Mouse (Mus musculus): ENCODE results near the gene Ccdc9. TPM values are rescaled to one million over a fixed set of nuclear protein-coding genes. Genes with fewer than 3 reads are reported as not detected.
"Not testable (repeated sequence)": the region's sequence is repeated elsewhere in the genome, so short reads cannot be mapped to it uniquely, and the experiment has no call there.

Ccdc9 gene
- total RNA-seq, 2 experiments from 2014 or later, result 94.3 to 95.1 TPM

DNA sequence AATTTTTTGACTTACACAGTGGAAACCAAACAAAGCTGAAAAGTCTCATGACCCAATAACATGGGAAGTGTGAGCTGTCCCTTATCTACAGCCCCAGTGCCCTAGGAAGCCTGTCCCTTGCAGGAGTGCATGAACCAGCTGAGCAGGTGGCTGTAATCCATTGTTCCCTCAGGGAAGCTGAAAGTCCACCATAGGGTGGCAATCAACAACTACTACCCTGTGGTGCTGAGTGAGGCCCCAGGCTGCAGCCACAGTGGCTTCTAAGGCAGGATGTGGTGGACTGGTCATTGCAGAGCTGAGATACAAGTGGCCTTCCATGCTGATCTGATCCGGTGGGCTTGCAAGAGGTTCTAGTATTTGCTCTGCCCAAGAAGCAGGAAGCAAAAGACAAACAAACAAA is 25.5 kb downstream of the Ccdc9 start:
- TF ChIP-seq CTCF (IDR thresholded peaks at IDR 0.05), result no peak
- DNase-seq (ENCODE audit: extremely low spot score in 1 of 2, low spot score in 2 of 2), result no peak
- no peak overlapping the region for H3K27ac ChIP-seq
- no peak overlapping the region for H3K4me3 ChIP-seq
- intact Hi-C loops (cut with DNase I), result loop anchor here (10.0 kb wide), 1 partner anchor 166 kb away; the partner anchor contains the start of gene Napa

DNA sequence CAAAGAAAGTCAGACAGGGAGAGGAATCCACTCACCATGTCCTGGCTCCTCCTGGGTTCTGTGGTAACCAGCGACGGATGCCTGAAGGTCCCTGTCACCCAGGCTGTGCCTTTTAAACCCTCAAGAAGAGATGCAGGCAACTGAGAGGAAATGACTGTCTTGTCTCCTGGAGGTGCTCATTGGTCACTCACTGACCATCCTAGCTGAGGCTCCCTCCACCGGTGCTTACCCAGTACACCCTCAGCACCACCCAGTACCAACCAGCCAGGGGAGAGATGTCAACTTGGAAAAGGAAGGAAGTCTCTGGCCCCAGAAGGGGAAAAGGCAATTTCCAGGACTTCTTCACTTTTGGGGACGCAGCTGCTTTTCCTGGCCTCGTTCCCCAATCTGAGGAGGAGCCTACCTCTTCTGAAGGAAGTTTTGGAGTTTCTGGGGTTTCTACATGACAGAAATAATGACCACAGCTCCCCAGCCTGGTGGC is 27.4 kb downstream of the Ccdc9 start, which contains the start of gene C5ar1:
Gene C5ar1 (minus strand): TSS at position 431 of the 481 bp plus-strand sequence.
- no peak for DNase-seq (ENCODE audit: extremely low spot score in 1 of 2, low spot score in 2 of 2)
- Histone ChIP-seq H3K27ac (no peak within 1 kb of the TSS), H3K4me3 (no peak within 1 kb of the TSS)
- intact Hi-C loops (cut with DNase I), result no loop called here
- TF ChIP-seq CTCF (IDR thresholded peaks at IDR 0.05), result no peak

- no peak for DNase-seq (ENCODE audit: extremely low spot score in 1 of 2, low spot score in 2 of 2)
- intact Hi-C loops (cut with DNase I), result no loop called here
- no peak overlapping the region for H3K4me3 ChIP-seq
- no peak for TF ChIP-seq CTCF (IDR thresholded peaks at IDR 0.05)
- no peak overlapping the region for H3K27ac ChIP-seq
Observed at GRCm38 (mm10) chr7:16257830-16258229, 28.8 kb downstream of the Ccdc9 start.

DNA sequence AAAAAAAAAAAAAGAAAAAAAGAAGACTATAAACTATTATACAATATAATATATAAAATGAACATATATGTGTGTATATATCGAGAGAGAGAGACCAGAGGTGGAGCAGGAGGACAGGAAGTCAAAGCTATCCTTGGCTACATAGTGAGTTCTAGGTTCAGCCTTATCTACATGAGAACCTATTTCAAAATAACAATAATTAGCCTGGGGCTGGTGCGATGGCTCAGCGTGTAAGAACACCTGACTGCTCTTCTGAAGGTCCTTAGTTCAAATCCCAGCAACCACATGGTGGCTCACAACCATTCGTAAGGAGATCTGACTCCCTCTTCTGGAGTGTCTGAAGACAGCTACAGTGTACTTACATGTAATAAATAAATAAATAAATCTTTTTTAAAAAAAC is 30.6 kb downstream of the Ccdc9 start:
- H3K4me3 ChIP-seq; H3K27ac ChIP-seq; intact Hi-C loops (cut with DNase I); DNase-seq (ENCODE audit: extremely low spot score in 1 of 2, low spot score in 2 of 2): not testable (repeated sequence)

DNA sequence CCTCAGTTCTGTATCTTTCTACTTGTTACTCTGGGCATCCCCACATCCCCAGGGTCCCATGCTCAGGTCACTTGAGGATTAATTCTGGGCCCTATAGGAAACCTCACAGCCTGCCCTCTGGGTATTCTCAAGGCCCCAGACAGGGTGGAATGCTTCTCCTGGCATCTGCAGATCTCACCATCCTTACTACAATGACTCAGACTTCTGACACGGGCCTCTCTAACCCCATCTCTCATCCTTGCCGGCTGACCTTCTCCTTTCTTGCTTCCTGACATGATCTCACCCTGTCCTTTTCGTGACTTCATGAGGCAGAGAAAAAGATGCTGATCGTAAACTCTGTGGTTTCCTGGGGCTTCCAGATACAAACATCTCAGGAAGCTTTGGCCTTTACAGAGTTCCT is 32.4 kb downstream of the Ccdc9 start:
- intact Hi-C loops (cut with DNase I), result no loop called here
- TF ChIP-seq CTCF (IDR thresholded peaks at IDR 0.05), result no peak
- no peak for DNase-seq (ENCODE audit: extremely low spot score in 1 of 2, low spot score in 2 of 2)

DNA sequence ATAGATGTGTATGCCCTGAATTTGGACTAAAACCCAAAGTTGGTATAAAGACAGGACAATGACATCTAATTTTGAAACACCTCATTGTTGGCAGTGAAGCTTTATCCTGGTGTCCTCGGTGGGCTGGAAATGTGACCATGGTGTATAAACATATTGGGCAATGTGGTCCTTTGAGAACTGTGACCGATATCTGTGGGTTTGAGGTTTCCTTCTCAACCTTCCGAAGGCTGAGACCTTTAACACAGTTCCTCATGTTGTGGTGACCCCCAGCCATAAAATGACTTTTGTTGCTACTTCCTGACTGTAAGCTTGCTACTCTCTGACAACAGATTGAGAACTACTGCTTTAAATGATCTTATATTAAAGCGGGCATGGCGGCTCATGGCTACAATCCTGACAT is 35.9 kb downstream of the Ccdc9 start:
- Histone ChIP-seq H3K4me3 (no peak overlapping the region), H3K27ac (no peak overlapping the region)
- DNase-seq (ENCODE audit: extremely low spot score in 1 of 2, low spot score in 2 of 2), result no peak
- TF ChIP-seq CTCF (IDR thresholded peaks at IDR 0.05), result no peak
- intact Hi-C loops (cut with DNase I), result no loop called here

More for the DNA sequence above, 32.4 kb downstream of the Ccdc9 start:
- Histone ChIP-seq H3K27ac (no peak overlapping the region), H3K4me3 (no peak overlapping the region)

DNA sequence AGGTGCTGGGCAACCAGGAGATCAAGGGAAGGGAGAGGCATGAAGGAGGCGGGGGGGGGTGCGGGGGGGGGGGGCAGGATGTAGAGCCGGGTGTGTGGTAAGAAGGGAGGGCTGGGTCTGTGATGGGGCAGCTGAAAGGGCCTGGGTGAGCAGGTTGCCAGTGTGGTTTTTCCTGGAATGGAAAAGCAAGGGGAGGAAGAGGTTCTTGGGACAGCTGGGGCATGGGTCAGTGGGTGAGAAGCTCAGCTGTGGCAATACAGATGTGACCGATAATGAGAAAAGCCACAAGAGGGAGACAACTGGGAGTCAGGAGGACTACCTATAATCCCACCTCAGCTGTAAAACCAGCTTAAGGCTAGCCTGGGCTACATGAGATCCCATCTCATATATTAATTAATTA is 40.6 kb downstream of the Ccdc9 start:
- intact Hi-C loops (cut with DNase I), result loop anchor here (10.0 kb wide), 1 partner anchor 161 kb away; no protein-coding TSS in a partner anchor

DNA sequence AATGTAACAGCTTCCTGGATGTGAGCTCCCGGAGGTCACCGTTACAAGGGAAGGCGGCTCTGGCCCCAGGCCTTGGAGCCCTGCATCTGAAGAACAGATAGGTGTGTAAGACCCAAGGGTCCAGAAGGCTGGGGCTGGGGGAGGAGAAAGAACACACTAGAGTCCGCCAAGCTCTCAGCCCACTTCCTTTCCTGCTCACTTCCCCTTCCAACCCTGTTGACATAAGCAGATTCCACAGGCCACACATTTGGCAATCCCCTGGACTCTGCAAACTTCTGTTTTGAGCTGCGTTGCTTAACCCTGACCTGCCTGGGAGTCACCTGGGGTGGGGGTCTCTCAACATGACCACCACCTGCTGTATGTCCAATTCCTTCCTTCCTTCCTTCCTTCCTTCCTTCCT is 42.5 kb downstream of the Ccdc9 start, which contains the start of gene C5ar2:
Gene C5ar2 (minus strand): TSS at position 88 of the 400 bp plus-strand sequence.
- H3K4me3 ChIP-seq, result no peak within 1 kb of the TSS
- DNase-seq (ENCODE audit: extremely low spot score in 1 of 2, low spot score in 2 of 2), result no peak
- peak within 1 kb of the TSS; percentile 32; the same call in 1 of the 2 replicates for H3K27ac ChIP-seq
- TF ChIP-seq CTCF (IDR thresholded peaks at IDR 0.05), result no peak
- intact Hi-C loops (cut with DNase I), result loop anchor here (10.0 kb wide), 1 partner anchor 159 kb away; no protein-coding TSS in a partner anchor

More for the DNA sequence above, 40.6 kb downstream of the Ccdc9 start:
- Histone ChIP-seq H3K27ac (no peak overlapping the region), H3K4me3 (no peak overlapping the region)
- TF ChIP-seq CTCF (IDR thresholded peaks at IDR 0.05), result no peak
- DNase-seq (ENCODE audit: extremely low spot score in 1 of 2, low spot score in 2 of 2), result no peak

- no peak for DNase-seq (ENCODE audit: extremely low spot score in 1 of 2, low spot score in 2 of 2)
- intact Hi-C loops (cut with DNase I), result loop anchor here (10.0 kb wide), 1 partner anchor 157 kb away; no protein-coding TSS in a partner anchor
- H3K27ac ChIP-seq, result no peak overlapping the region
- no peak for TF ChIP-seq CTCF (IDR thresholded peaks at IDR 0.05)
- H3K4me3 ChIP-seq, result no peak overlapping the region
Observed at GRCm38 (mm10) chr7:16242198-16242597, 44.4 kb downstream of the Ccdc9 start.

DNA sequence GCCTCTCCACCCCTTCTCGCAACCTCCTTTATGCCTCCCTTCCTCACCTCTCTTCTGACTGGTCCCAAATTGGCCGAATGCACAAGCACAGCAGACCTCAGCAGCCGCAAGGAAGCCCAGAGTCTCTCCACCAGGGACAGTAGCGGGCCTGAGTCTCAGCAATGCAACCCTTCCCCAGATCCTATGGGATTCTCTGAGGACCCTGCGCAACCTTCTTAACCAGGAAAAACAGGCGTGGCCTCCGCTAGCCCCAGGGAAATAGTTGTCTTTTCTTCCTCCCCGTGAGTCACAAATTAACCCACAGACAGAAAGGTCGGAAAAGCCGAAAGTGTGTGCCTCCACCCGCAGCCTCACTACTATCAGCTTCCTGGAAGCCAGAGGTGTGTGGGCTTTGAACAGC is 44.8 kb downstream of the Ccdc9 start:
- DNase-seq (ENCODE audit: extremely low spot score in 1 of 2, low spot score in 2 of 2), result no peak
- TF ChIP-seq CTCF (IDR thresholded peaks at IDR 0.05), result no peak; the same call in 1 of the 2 replicates
- Histone ChIP-seq H3K4me3 (no peak overlapping the region), H3K27ac (no peak overlapping the region)
- intact Hi-C loops (cut with DNase I), result loop anchor here (10.0 kb wide), 1 partner anchor 157 kb away; no protein-coding TSS in a partner anchor

DNA sequence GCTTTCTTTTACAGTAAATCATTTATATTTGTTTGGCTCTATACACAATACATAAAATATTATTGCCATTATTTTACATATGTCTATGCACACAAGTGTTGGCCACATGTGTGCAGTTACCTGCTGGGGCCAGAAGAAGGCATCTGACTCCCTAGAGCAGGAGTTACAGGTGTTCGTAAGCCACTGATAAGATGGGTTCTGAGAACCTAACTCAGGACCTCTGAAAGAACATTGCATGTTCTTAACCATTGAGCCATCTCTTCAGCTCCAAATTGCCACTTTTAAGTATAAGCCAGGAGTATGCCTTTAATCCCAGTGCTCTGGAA is 45.7 kb downstream of the Ccdc9 start:
- DNase-seq (ENCODE audit: extremely low spot score in 1 of 2, low spot score in 2 of 2), result no peak
- no peak for TF ChIP-seq CTCF (IDR thresholded peaks at IDR 0.05)
- Histone ChIP-seq H3K4me3 (no peak overlapping the region), H3K27ac (no peak overlapping the region)
- intact Hi-C loops (cut with DNase I), result loop anchor here (10.0 kb wide), 1 partner anchor 156 kb away; no protein-coding TSS in a partner anchor

GRCm38 (mm10) chr7:16240281-16240977 is 46.2 kb downstream of the Ccdc9 start:
- H3K4me3 ChIP-seq, result no peak overlapping the region
- DNase-seq (ENCODE audit: extremely low spot score in 1 of 2, low spot score in 2 of 2), result no peak
- no peak overlapping the region for H3K27ac ChIP-seq
- no peak for TF ChIP-seq CTCF (IDR thresholded peaks at IDR 0.05)
- intact Hi-C loops (cut with DNase I), result loop anchor here (10.0 kb wide), 1 partner anchor 156 kb away; no protein-coding TSS in a partner anchor
